Mouse (Mus musculus) forebrain, embryonic 16.5 days (tissue): ENCODE measurements at regions not wholly inside any gene's neighbourhood (a gene's known extent, or its start where the extent isn't known, plus 50 kb on each side); places are given as distances from the start of the nearest gene placed in this dataset.

ENCODE experiments used
- ATAC-seq: fragments of 200-750 bp; cut with Nextera tagmentation; 2 replicates; pipeline ENCODE4 v1.8.0; 2017; ENCODE audit warnings: mild to moderate bottlenecking, moderate library complexity
- H3K27ac ChIP-seq: fragments of 300-500 bp; sonication (generic); 2 replicates; pipeline ENCODE4 v1.5.1; 2014; ENCODE audit warnings: low read length, control low read depth
- H3K27me3 ChIP-seq: fragments of 300-500 bp; sonication (generic); replicated peaks from 2 replicates; pipeline ENCODE4 v1.6.1; 2014; ENCODE audit warnings: low read length; ENCODE audit not compliant: control insufficient read depth, insufficient read depth
- H3K36me3 ChIP-seq: fragments of 300-500 bp; sonication (generic); 2 replicates; pipeline ENCODE4 v1.6.1; 2014; ENCODE audit not compliant: control insufficient read depth, insufficient read depth
- H3K4me1 ChIP-seq: fragments of 300-500 bp; sonication (generic); replicated peaks from 2 replicates; pipeline ENCODE4 v1.6.1; 2014; ENCODE audit warnings: low read length; ENCODE audit not compliant: control insufficient read depth, insufficient read depth
- H3K4me2 ChIP-seq: fragments of 300-500 bp; sonication (generic); 2 replicates; pipeline ENCODE4 v1.6.1; 2014; ENCODE audit warnings: mild to moderate bottlenecking, low read length, control low read depth
- H3K4me3 ChIP-seq: fragments of 300-500 bp; sonication (generic); replicated peaks from 2 replicates; pipeline ENCODE4 v1.5.1; 2014; ENCODE audit warnings: mild to moderate bottlenecking, low read length, control low read depth
- H3K9ac ChIP-seq: fragments of 300-500 bp; sonication (generic); replicated peaks from 2 replicates; pipeline ENCODE4 v1.6.1; 2014; ENCODE audit warnings: low read depth, low read length, control low read depth
- H3K9me3 ChIP-seq: fragments of 300-500 bp; sonication (generic); 2 replicates; pipeline ENCODE4 v1.6.1; 2016; ENCODE audit warnings: low read length; ENCODE audit not compliant: control insufficient read depth
- WGBS: fragments of 180-500 bp; shearing (Covaris S2); extraction: QIAGEN DNeasy Blood & Tissue Kit; methylation state at CpG from one replicate; pipeline ENCODE4 v1.1.7; 2014; 5-methylcytosine and 5-hydroxymethylcytosine counted together

- peak; percentile 64 for ATAC-seq
- Histone ChIP-seq H3K27me3 (no peaks in the 10 kb centered on the region), H3K27ac (no peak overlapping the region; the same call in 1 of the 2 replicates), H3K9me3 (no peaks in the 10 kb centered on the region), H3K4me3 (no peak overlapping the region), H3K9ac (no peak overlapping the region), H3K36me3 (no peaks in the 10 kb centered on the region), H3K4me1 (no peaks in the 10 kb centered on the region), H3K4me2 (no peak overlapping the region)
- 59% methylated on average over 8 of the region's 8 CpGs for WGBS
Measured at GRCm38 (mm10) chr1:183640568-183640967, 222.6 kb downstream of the Hhipl2 start.

GRCm38 (mm10) chr1:183644001-183644400 lies 226.0 kb downstream of the Hhipl2 start:
- no peak overlapping the region for H3K27ac ChIP-seq
- no peaks in the 10 kb centered on the region for H3K36me3 ChIP-seq
- no peaks in the 10 kb centered on the region for H3K27me3 ChIP-seq
- H3K9ac ChIP-seq: no peak overlapping the region
- ATAC-seq: no peak
- no peak overlapping the region for H3K4me2 ChIP-seq
- no peak overlapping the region for H3K4me3 ChIP-seq
- WGBS: 64% methylated on average over 2 of the region's 2 CpGs
- H3K9me3 ChIP-seq: no peaks in the 10 kb centered on the region
- H3K4me1 ChIP-seq: no peaks in the 10 kb centered on the region

GRCm38 (mm10) chr1:183653878-183654277 lies 235.9 kb downstream of the Hhipl2 start:
- ATAC-seq: no peak
- Histone ChIP-seq H3K27ac (no peak overlapping the region), H3K4me2 (no peak overlapping the region), H3K4me1 (no peaks in the 10 kb centered on the region), H3K9me3 (no peaks in the 10 kb centered on the region), H3K9ac (no peak overlapping the region), H3K4me3 (no peak overlapping the region), H3K36me3 (no peaks in the 10 kb centered on the region), H3K27me3 (no peaks in the 10 kb centered on the region)
- 92% methylated on average over 6 of the region's 6 CpGs for WGBS

DNA sequence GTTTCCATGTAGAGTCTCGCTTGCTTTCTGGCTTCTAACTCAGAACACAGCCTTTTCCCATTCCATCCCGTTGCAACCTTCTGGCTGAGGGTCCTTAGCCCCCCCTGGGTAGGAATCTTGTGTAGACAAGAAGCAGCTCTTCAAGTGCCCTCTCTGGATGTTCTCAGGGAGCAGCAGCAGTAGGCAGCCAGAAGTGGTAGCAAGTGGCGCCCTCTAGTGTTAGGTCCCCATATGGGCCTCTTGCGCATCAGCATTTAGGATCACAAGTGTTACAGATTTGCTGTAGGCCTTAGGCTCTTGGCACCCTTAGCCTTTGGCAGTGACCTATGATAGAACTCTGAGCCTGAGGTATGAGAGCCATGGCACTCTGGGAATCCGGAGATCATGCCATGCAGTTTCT lies 239.0 kb downstream of the Hhipl2 start:
- Histone ChIP-seq H3K9me3 (no peaks in the 10 kb centered on the region), H3K4me1 (no peaks in the 10 kb centered on the region), H3K36me3 (no peaks in the 10 kb centered on the region), H3K4me2 (no peak overlapping the region), H3K27me3 (no peaks in the 10 kb centered on the region), H3K9ac (no peak overlapping the region), H3K27ac (no peak overlapping the region), H3K4me3 (no peak overlapping the region)
- ATAC-seq: no peak
- 49% methylated on average over 5 of the region's 5 CpGs for WGBS

- H3K27me3 ChIP-seq: no peaks in the 10 kb centered on the region
- no peak overlapping the region for H3K9ac ChIP-seq
- no peak for ATAC-seq
- no peak overlapping the region for H3K4me3 ChIP-seq
- no peaks in the 10 kb centered on the region for H3K9me3 ChIP-seq
- H3K4me2 ChIP-seq: no peak overlapping the region
- H3K36me3 ChIP-seq: no peaks in the 10 kb centered on the region
- no peaks in the 10 kb centered on the region for H3K4me1 ChIP-seq
- no peak overlapping the region for H3K27ac ChIP-seq
- 86% methylated on average over 2 of the region's 2 CpGs for WGBS
Measured at GRCm38 (mm10) chr1:183660541-183660940, 242.5 kb downstream of the Hhipl2 start.

GRCm38 (mm10) chr1:183662369-183663043 lies 244.5 kb downstream of the Hhipl2 start:
- Histone ChIP-seq H3K27me3 (no peaks in the 10 kb centered on the region), H3K9me3 (peaks cover 2% of the 10 kb centered on the region; the same call in 1 of the 2 replicates), H3K36me3 (no peaks in the 10 kb centered on the region), H3K4me2 (no peak overlapping the region), H3K4me1 (no peaks in the 10 kb centered on the region), H3K27ac (no peak overlapping the region), H3K4me3 (no peak overlapping the region), H3K9ac (no peak overlapping the region)
- ATAC-seq: no peak
- WGBS: 87% methylated on average over 15 of the region's 15 CpGs

DNA sequence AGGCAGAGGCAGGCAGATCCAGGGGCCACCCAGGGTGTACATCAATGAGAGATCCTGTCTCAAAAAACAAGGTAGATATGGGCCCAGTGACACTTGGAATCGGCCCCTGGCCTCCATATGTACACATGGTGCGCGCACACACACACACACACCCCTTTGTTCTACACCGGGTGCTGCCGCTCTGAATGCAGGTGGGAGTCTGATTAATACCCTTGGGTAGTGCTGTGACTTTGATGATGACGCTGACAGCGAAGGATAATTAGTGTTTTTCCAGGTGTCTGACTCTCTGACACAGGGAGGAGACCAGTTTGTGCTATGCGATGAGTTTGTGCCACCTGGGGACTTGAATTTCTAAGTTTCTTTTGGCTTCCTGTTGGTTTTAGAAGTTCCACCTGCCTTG lies 251.3 kb downstream of the Hhipl2 start:
- Histone ChIP-seq H3K36me3 (no peaks in the 10 kb centered on the region), H3K4me1 (peaks cover 2% of the 10 kb centered on the region; the same call in 1 of the 2 replicates), H3K9me3 (peaks cover 2% of the 10 kb centered on the region; the same call in 1 of the 2 replicates), H3K27me3 (no peaks in the 10 kb centered on the region), H3K9ac (no peak overlapping the region), H3K4me2 (no peak overlapping the region), H3K4me3 (no peak overlapping the region), H3K27ac (no peak overlapping the region)
- WGBS: 83% methylated on average over 8 of the region's 8 CpGs
- ATAC-seq: no peak

DNA sequence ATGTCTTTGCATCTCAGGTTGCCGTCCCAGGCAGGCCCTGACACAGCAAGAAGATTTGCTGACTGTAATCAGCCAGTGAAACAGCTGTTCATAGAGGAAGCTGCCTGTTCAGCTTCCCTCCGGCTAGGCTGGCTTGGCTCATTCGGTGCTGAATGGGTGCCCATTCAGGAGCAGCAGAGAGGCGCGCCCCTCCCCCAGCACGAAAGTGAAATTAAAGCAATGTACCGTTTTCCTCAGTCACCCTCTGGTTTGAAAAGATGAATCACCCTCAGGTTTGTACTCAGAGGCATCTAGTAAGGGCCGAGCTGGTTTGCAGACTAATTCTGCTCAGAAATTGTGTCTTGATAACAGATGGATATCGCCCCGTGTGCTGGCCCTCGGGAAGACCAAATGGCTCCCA lies 251.7 kb downstream of the Hhipl2 start:
- Histone ChIP-seq H3K9ac (no peak overlapping the region), H3K4me2 (no peak overlapping the region), H3K27me3 (no peaks in the 10 kb centered on the region), H3K4me3 (no peak overlapping the region), H3K27ac (no peak overlapping the region), H3K36me3 (no peaks in the 10 kb centered on the region), H3K9me3 (peaks cover 2% of the 10 kb centered on the region; the same call in 1 of the 2 replicates), H3K4me1 (peaks cover 2% of the 10 kb centered on the region; the same call in 1 of the 2 replicates)
- ATAC-seq: peak; percentile 67
- 67% methylated on average over 11 of the region's 11 CpGs for WGBS

- WGBS: 75% methylated on average over 7 of the region's 7 CpGs
- H3K9ac ChIP-seq: no peak overlapping the region
Measured at GRCm38 (mm10) chr1:183670542-183670941, 252.5 kb downstream of the Hhipl2 start.

More at GRCm38 (mm10) chr1:183670542-183670941, 252.5 kb downstream of the Hhipl2 start:
- H3K4me1 ChIP-seq: peaks cover 2% of the 10 kb centered on the region; the same call in 1 of the 2 replicates
- peaks cover 2% of the 10 kb centered on the region; the same call in 1 of the 2 replicates for H3K9me3 ChIP-seq
- no peak for ATAC-seq
- H3K27me3 ChIP-seq: no peaks in the 10 kb centered on the region
- H3K27ac ChIP-seq: no peak overlapping the region
- H3K4me2 ChIP-seq: no peak overlapping the region
- H3K36me3 ChIP-seq: no peaks in the 10 kb centered on the region
- no peak overlapping the region for H3K4me3 ChIP-seq
